Mouse (Mus musculus): ENCODE results near the gene Rprml. TPM values are rescaled to one million over a fixed set of nuclear protein-coding genes. Genes with fewer than 3 reads are reported as not detected.

Gene Rprml
- not detected in 2 replicates for polyA plus RNA-seq (2012; rRNA removed)

DNA sequence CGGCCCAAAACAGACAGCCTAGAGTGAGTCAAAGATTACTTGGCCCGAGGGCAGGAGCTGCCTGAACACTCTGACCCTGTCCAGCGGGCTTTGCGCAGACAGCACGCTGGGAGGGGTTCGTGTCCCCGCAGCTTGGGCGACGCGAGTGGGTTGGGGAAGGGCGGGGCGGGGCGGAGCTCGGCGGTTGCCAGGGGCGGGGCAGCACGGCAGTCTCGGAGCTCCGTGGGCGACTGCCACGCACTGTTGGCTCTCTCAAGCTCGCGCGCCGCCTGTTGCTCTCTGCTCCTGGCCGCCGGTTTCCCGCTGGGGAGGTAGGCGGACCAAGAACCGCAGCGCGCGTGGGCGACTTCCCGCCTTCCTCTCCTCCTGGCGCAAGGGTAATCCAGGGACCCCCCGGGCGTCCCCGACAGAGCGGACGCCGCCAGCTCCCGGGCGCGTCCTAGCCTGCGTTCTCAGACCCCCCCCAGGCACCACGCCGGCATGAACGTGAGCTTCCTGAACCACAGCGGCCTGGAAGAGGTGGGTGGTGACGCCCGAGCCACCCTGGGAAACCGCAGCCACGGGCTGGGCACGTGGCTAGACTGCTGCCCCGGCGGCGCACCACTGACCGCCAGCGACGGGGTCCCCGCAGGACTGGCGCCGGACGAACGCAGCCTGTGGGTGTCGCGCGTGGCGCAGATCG is at the start of gene Rprml:
Gene Rprml (plus strand): TSS at position 270 of the 682 bp plus-strand sequence.

DNA sequence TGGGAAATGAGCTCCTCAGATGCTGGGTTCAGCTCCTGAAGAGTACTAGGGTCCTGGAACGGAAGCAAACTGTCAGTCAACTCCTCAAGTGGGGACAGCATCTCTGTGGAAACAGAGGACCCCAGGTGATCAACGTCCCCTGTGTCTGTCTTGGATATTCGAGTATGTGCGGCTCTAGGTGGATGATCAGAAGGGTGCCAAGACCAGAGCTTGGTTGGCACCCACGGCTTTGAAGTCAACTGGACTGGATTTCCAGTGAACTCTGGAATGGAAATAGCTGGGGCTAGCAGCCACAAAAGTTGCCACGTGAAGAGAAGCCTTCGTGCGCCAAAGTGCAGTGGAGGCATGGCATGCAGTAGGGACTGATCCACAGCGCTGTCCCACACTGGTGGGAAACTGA is 28.3 kb upstream of the Rprml start, which contains the start of gene Gm884:
Gene Gm884 (minus strand): TSS at position 101 of the 400 bp plus-strand sequence.

DNA sequence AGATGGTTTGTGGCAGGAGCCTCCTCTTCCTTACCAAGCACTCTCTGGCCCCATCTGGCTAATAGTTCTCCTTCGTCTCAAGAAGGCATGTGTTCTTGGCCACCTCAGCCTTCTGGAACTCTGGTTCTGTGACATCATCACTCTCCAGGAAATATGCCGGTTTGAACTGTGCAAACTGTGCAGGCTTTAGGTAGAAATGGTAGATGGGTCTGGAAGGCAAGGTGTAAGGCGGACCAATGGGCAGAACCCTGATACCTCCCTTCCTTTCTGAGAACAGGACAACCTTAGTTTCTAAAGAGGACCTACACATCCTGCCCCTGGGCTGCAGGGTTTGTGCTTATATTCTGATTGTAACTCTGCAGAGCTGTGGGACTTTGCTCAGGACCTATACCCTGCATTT is 10.6 kb upstream of the Rprml start, which contains the start of gene Lyzl6:
Gene Lyzl6 (minus strand): TSS at position 101 of the 400 bp plus-strand sequence.

DNA sequence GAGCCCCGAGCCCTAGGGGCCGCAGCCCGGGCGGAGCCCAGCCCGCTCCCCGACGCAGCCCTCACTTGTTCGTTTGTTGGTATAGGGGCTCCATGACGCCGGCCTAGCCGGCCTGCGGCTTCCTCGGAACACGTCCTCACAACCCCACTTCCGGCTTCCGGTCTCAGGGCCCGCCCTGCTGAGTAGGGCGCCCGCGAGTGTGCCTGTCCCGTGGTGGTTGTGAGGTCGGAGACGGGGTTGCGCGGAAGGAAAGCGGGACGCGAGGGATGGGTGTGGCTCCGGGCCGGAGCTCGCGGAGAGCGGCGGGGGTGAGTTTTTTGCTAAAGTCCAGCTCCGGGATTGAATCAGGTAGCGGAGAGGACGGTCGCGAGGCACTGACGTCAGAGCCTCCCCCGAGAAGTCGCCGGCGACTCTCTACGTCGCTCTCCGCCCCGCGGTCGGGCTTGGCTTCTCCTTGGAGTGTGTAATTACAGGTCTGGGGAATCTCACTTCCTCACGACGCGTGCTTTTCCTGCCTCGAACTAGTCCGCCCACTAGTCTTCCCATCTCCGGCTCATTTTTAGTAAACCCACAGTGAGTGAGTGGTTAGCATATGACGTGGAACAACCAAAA is 48.3 kb downstream of the Rprml start, which contains the start of gene Gosr2:
Gene Gosr2 (minus strand): TSS at position 334 of the 612 bp plus-strand sequence.

Other genes starting within 250 kb of the Rprml start
- 10.6 and 10.7 TPM in 2 replicates for gene Plekhm1, start 236.9 kb upstream of the Rprml start, polyA plus RNA-seq (2012; rRNA removed)
- gene Lrrc37a, start 145.0 kb upstream of the Rprml start, polyA plus RNA-seq (2012; rRNA removed): not detected in 2 replicates
- gene Gm884, start 28.4 kb upstream of the Rprml start, polyA plus RNA-seq (2012; rRNA removed): not detected in 2 replicates
- gene Lyzl6, start 10.7 kb upstream of the Rprml start, polyA plus RNA-seq (2012; rRNA removed): not detected in 2 replicates
- gene Gosr2, start 48.3 kb downstream of the Rprml start, polyA plus RNA-seq (2012; rRNA removed): 58.0 and 91.0 TPM in 2 replicates
- 0.60 and 0.82 TPM in 2 replicates for gene Wnt9b, start 100.3 kb downstream of the Rprml start, polyA plus RNA-seq (2012; rRNA removed)
- gene Wnt3, start 124.6 kb downstream of the Rprml start, polyA plus RNA-seq (2012; rRNA removed): 5.7 and 9.6 TPM in 2 replicates

All from central nervous system, embryonic 11.5 days (tissue).